Mouse (Mus musculus): ENCODE measurements around the gene Letmd1. TPM values are rescaled to one million over a fixed set of nuclear protein-coding genes. Genes with fewer than 3 reads are reported as not detected.

Gene Letmd1
- total and polyA plus RNA-seq, 3 experiments, result 13.0 to 32.3 (median 13.1) TPM

- H3K27me3 ChIP-seq (ENCODE audit: control insufficient read depth, insufficient read depth, low read length), result no peaks in the 10 kb centered on the region
- no peaks in the 10 kb centered on the region for H3K36me3 ChIP-seq (ENCODE audit: control insufficient read depth, insufficient read depth, low read length)
- intact Hi-C loops (cut with DNase I), result no loop called here
- DNase-seq, result no peak
- peaks cover 2% of the 10 kb centered on the region; the same call in 1 of the 2 replicates for H3K4me1 ChIP-seq (ENCODE audit: control insufficient read depth, insufficient read depth, low read length)
- H3K4me3 ChIP-seq, result no peak overlapping the region
- H3K27ac ChIP-seq, result no peak overlapping the region
- 83% methylated on average over 4 of the region's 4 CpGs for WGBS
- H3K79me2 ChIP-seq (replicated peaks; ENCODE audit: control insufficient read depth, insufficient read depth, low read length), result no peaks in the 10 kb centered on the region
- no peak overlapping the region for H3K9ac ChIP-seq (ENCODE audit: low read depth, low read length)
- TF ChIP-seq EP300 (IDR thresholded peaks at IDR 0.05; ENCODE audit: insufficient read depth, low read depth, low read length) (no peak), CTCF (IDR thresholded peaks at IDR 0.05) (no peak), POLR2A (IDR thresholded peaks at IDR 0.05; ENCODE audit: insufficient read depth, low read depth, low read length) (no peak)
These were observed 20.3 kb upstream of the Letmd1 start for GRCm38 (mm10) chr15:100448572-100448971.

- intact Hi-C loops (cut with DNase I), result no loop called here
- Histone ChIP-seq H3K4me1 (ENCODE audit: control insufficient read depth, insufficient read depth, low read length) (no peaks in the 10 kb centered on the region), H3K9ac (ENCODE audit: low read depth, low read length) (no peak overlapping the region), H3K36me3 (ENCODE audit: control insufficient read depth, insufficient read depth, low read length) (no peaks in the 10 kb centered on the region), H3K79me2 (replicated peaks; ENCODE audit: control insufficient read depth, insufficient read depth, low read length) (no peaks in the 10 kb centered on the region), H3K27me3 (ENCODE audit: control insufficient read depth, insufficient read depth, low read length) (no peaks in the 10 kb centered on the region), H3K27ac (no peak overlapping the region), H3K4me3 (no peak overlapping the region)
- 69% methylated on average over 3 of the region's 3 CpGs for WGBS
- DNase-seq, result no peak
- TF ChIP-seq EP300 (IDR thresholded peaks at IDR 0.05; ENCODE audit: insufficient read depth, low read depth, low read length), result no peak
- TF ChIP-seq CTCF (IDR thresholded peaks at IDR 0.05), result no peak
- no peak for TF ChIP-seq POLR2A (IDR thresholded peaks at IDR 0.05; ENCODE audit: insufficient read depth, low read depth, low read length)
These were observed 19.3 kb upstream of the Letmd1 start for GRCm38 (mm10) chr15:100449495-100449894.

GRCm38 (mm10) chr15:100451245-100451644 is 17.6 kb upstream of the Letmd1 start:
- Histone ChIP-seq H3K9ac (ENCODE audit: low read depth, low read length) (no peak overlapping the region), H3K27ac (no peak overlapping the region), H3K4me3 (no peak overlapping the region), H3K27me3 (ENCODE audit: control insufficient read depth, insufficient read depth, low read length) (no peaks in the 10 kb centered on the region), H3K79me2 (replicated peaks; ENCODE audit: control insufficient read depth, insufficient read depth, low read length) (no peaks in the 10 kb centered on the region), H3K36me3 (ENCODE audit: control insufficient read depth, insufficient read depth, low read length) (no peaks in the 10 kb centered on the region), H3K4me1 (ENCODE audit: control insufficient read depth, insufficient read depth, low read length) (no peaks in the 10 kb centered on the region)
- peak; percentile 66 to 69 for DNase-seq
- no peak for TF ChIP-seq POLR2A (IDR thresholded peaks at IDR 0.05; ENCODE audit: insufficient read depth, low read depth, low read length)
- intact Hi-C loops (cut with DNase I), result loop anchor here (10.0 kb wide), 1 partner anchor 136 kb away; no protein-coding TSS in a partner anchor
- 45% methylated on average over 16 of the region's 16 CpGs for WGBS

- H3K27me3 ChIP-seq (ENCODE audit: control insufficient read depth, insufficient read depth, low read length), result no peaks in the 10 kb centered on the region
- no peak overlapping the region for H3K9ac ChIP-seq (ENCODE audit: low read depth, low read length)
- intact Hi-C loops (cut with DNase I), result loop anchor here (10.0 kb wide), 1 partner anchor 138 kb away; no protein-coding TSS in a partner anchor
- no peak overlapping the region for H3K4me3 ChIP-seq
- H3K27ac ChIP-seq, result no peak overlapping the region
- H3K79me2 ChIP-seq (replicated peaks; ENCODE audit: control insufficient read depth, insufficient read depth, low read length), result no peaks in the 10 kb centered on the region
- no peak for DNase-seq
- TF ChIP-seq POLR2A (IDR thresholded peaks at IDR 0.05; ENCODE audit: insufficient read depth, low read depth, low read length) (no peak), EP300 (IDR thresholded peaks at IDR 0.05; ENCODE audit: insufficient read depth, low read depth, low read length) (no peak), CTCF (IDR thresholded peaks at IDR 0.05) (no peak)
- no peaks in the 10 kb centered on the region for H3K4me1 ChIP-seq (ENCODE audit: control insufficient read depth, insufficient read depth, low read length)
- WGBS, result 77% methylated on average over 11 of the region's 11 CpGs
- H3K36me3 ChIP-seq (ENCODE audit: control insufficient read depth, insufficient read depth, low read length), result no peaks in the 10 kb centered on the region
These were observed 16.3 kb upstream of the Letmd1 start for GRCm38 (mm10) chr15:100452486-100452885.

GRCm38 (mm10) chr15:100456356-100456991 is 12.3 kb upstream of the Letmd1 start:
- intact Hi-C loops (cut with DNase I), result loop anchor here (5.0 to 10.0 kb wide), 4 partner anchors 34 to 434 kb away; partner anchors contain the start of gene Gm5475
- WGBS, result 70% methylated on average over 7 of the region's 7 CpGs
- TF ChIP-seq EP300 (IDR thresholded peaks at IDR 0.05; ENCODE audit: insufficient read depth, low read depth, low read length) (no peak), CTCF (IDR thresholded peaks at IDR 0.05) (no peak), POLR2A (IDR thresholded peaks at IDR 0.05; ENCODE audit: insufficient read depth, low read depth, low read length) (no peak)
- Histone ChIP-seq H3K27me3 (ENCODE audit: control insufficient read depth, insufficient read depth, low read length) (no peaks in the 10 kb centered on the region), H3K4me1 (ENCODE audit: control insufficient read depth, insufficient read depth, low read length) (no peaks in the 10 kb centered on the region), H3K79me2 (replicated peaks; ENCODE audit: control insufficient read depth, insufficient read depth, low read length) (no peaks in the 10 kb centered on the region), H3K36me3 (ENCODE audit: control insufficient read depth, insufficient read depth, low read length) (no peaks in the 10 kb centered on the region), H3K4me3 (no peak overlapping the region), H3K9ac (ENCODE audit: low read depth, low read length) (no peak overlapping the region), H3K27ac (no peak overlapping the region)
- no peak for DNase-seq

- intact Hi-C loops (cut with DNase I), result loop anchor here (5.0 to 10.0 kb wide), 4 partner anchors 35 to 435 kb away; partner anchors contain the start of gene Gm5475
- Histone ChIP-seq H3K27me3 (ENCODE audit: control insufficient read depth, insufficient read depth, low read length) (no peaks in the 10 kb centered on the region), H3K79me2 (replicated peaks; ENCODE audit: control insufficient read depth, insufficient read depth, low read length) (no peaks in the 10 kb centered on the region), H3K4me3 (no peak overlapping the region), H3K36me3 (ENCODE audit: control insufficient read depth, insufficient read depth, low read length) (no peaks in the 10 kb centered on the region), H3K4me1 (ENCODE audit: control insufficient read depth, insufficient read depth, low read length) (no peaks in the 10 kb centered on the region), H3K27ac (no peak overlapping the region), H3K9ac (ENCODE audit: low read depth, low read length) (0 out of 2 replicates have a peak overlapping the region, but pooled peaks have one; percentile 32)
- 4% methylated on average over 17 of the region's 17 CpGs for WGBS
- TF ChIP-seq POLR2A (IDR thresholded peaks at IDR 0.05; ENCODE audit: insufficient read depth, low read depth, low read length) (no peak), CTCF (IDR thresholded peaks at IDR 0.05) (peak; percentile 95), EP300 (IDR thresholded peaks at IDR 0.05; ENCODE audit: insufficient read depth, low read depth, low read length) (peak; percentile 86; the same call in 1 of the 2 replicates)
- peak; percentile 61 to 77 for DNase-seq
These were observed 11.5 kb upstream of the Letmd1 start for GRCm38 (mm10) chr15:100457340-100457739.

Data from heart, adult 2 months (tissue).